Mouse (Mus musculus) heart, adult 18-20 months (tissue): ENCODE results near the gene Tbc1d13. TPM values are rescaled to one million over a fixed set of nuclear protein-coding genes. Genes with fewer than 3 reads are reported as not detected.
"Not testable (repeated sequence)": the region's sequence is repeated elsewhere in the genome, so short reads cannot be mapped to it uniquely, and the experiment has no call there.

ENCODE experiments used
- DNase-seq, 2 experiments: peaks; one replicate each; pipeline ENCODE4 v3.0.0; 2021 to 2022; ENCODE audit warnings: mixed read lengths in 1 of 2
- total RNA-seq, 2 experiments: library from RNA; stranded (reverse); gene quantifications; 2 replicates each; pipeline ENCODE4 v1.2.3; 2021

The Tbc1d13 gene
- total RNA-seq, 2 experiments from 2014 or later, result 17.4 to 18.6 TPM

- DNase-seq, result peak; percentile 48 to 52
Measured at GRCm38 (mm10) chr2:30128789-30129188, 4.8 kb upstream of the Tbc1d13 start.

- no peak for DNase-seq
Measured at GRCm38 (mm10) chr2:30130156-30130555, 3.4 kb upstream of the Tbc1d13 start.

- DNase-seq, result not testable (repeated sequence)
Measured at GRCm38 (mm10) chr2:30131240-30131639, 2.3 kb upstream of the Tbc1d13 start.

GRCm38 (mm10) chr2:30132801-30133612, 539 bp upstream of the Tbc1d13 start:
- DNase-seq, result peak; percentile 71 to 76

- no peak for DNase-seq
Measured at GRCm38 (mm10) chr2:30134378-30134711, 799 bp downstream of the Tbc1d13 start.

GRCm38 (mm10) chr2:30134928-30135620, 1.5 kb downstream of the Tbc1d13 start:
- DNase-seq, result peak in 1 of 2 experiments; percentile 29

GRCm38 (mm10) chr2:30136458-30136857, 2.9 kb downstream of the Tbc1d13 start:
- DNase-seq, result no peak

GRCm38 (mm10) chr2:30140021-30140420, 6.5 kb downstream of the Tbc1d13 start:
- not testable (repeated sequence) for DNase-seq

GRCm38 (mm10) chr2:30144436-30144835, 10.9 kb downstream of the Tbc1d13 start:
- DNase-seq, result no peak

GRCm38 (mm10) chr2:30147466-30147865, 13.9 kb downstream of the Tbc1d13 start:
- DNase-seq, result peak; percentile 72 to 76

GRCm38 (mm10) chr2:30151840-30152239, 18.3 kb downstream of the Tbc1d13 start:
- DNase-seq, result no peak

GRCm38 (mm10) chr2:30152616-30153015, 19.1 kb downstream of the Tbc1d13 start:
- no peak for DNase-seq

- not testable (repeated sequence) for DNase-seq
Measured at GRCm38 (mm10) chr2:30159871-30160270, 26.3 kb downstream of the Tbc1d13 start.

GRCm38 (mm10) chr2:30161809-30162208, 28.3 kb downstream of the Tbc1d13 start:
- DNase-seq, result peak in 1 of 2 experiments; percentile 68

- no peak for DNase-seq
Measured at GRCm38 (mm10) chr2:30164340-30164932, 30.9 kb downstream of the Tbc1d13 start.

GRCm38 (mm10) chr2:30166677-30167076, 33.1 kb downstream of the Tbc1d13 start:
- no peak for DNase-seq

GRCm38 (mm10) chr2:30171371-30171996, 37.9 kb downstream of the Tbc1d13 start, which contains the start of gene Endog:
Gene Endog (plus strand): TSS chr2:30171493.
- DNase-seq, result peak; percentile 92 to 95

GRCm38 (mm10) chr2:30171997-30172382, 38.4 kb downstream of the Tbc1d13 start:
- DNase-seq, result no peak

- peak in 1 of 2 experiments; percentile 29 for DNase-seq
Measured at GRCm38 (mm10) chr2:30173541-30174240, 40.1 kb downstream of the Tbc1d13 start.

- DNase-seq, result no peak
Measured at GRCm38 (mm10) chr2:30175897-30176296, 42.4 kb downstream of the Tbc1d13 start.

- no peak for DNase-seq
Measured at GRCm38 (mm10) chr2:30176561-30176960, 43.0 kb downstream of the Tbc1d13 start.
